Mouse (Mus musculus): ENCODE results near the gene Mphosph6. TPM values are rescaled to one million over a fixed set of nuclear protein-coding genes. Genes with fewer than 3 reads are reported as not detected.

Mphosph6 gene
- 24.7 and 26.2 TPM in 2 replicates for polyA plus RNA-seq (2012; rRNA removed)

- peak within 1 kb of the TSS; percentile 65 for H3K4me3 ChIP-seq (replicated peaks; ENCODE audit: insufficient read depth, low read depth, low read length)
- WGBS: under 1% methylated on average over 65 of the region's 65 CpGs
- peak; percentile 96 for TF ChIP-seq POLR2A (IDR thresholded peaks at IDR 0.05; ENCODE audit: borderline replicate concordance, insufficient read depth, low read length)
- no peak for TF ChIP-seq CTCF (IDR thresholded peaks at IDR 0.05; ENCODE audit: borderline replicate concordance, insufficient read depth, low read depth, low read length)
- H3K27ac ChIP-seq (ENCODE audit: insufficient read depth, low read length): peak within 1 kb of the TSS; percentile 2
- peak; percentile 95 for DNase-seq
- 0 out of 2 replicates have a peak, but pooled peaks cover 3% of the 10 kb centered on the region for H3K4me1 ChIP-seq (ENCODE audit: control insufficient read depth, insufficient read depth, low read length)
- H3K27me3 ChIP-seq (ENCODE audit: control insufficient read depth, insufficient read depth, low read length): no peaks in the 10 kb centered on the region
Measured at GRCm38 (mm10) chr8:117801443-117802298, at the start of gene Mphosph6. Gene Mphosph6, minus strand, starts transcription at chr8:117801943.

GRCm38 (mm10) chr8:117850420-117850819 lies 48.7 kb upstream of the Mphosph6 start:
- Histone ChIP-seq H3K27ac (ENCODE audit: insufficient read depth, low read length) (no peak overlapping the region), H3K4me3 (replicated peaks; ENCODE audit: insufficient read depth, low read depth, low read length) (no peak overlapping the region), H3K4me1 (ENCODE audit: control insufficient read depth, insufficient read depth, low read length) (no peaks in the 10 kb centered on the region), H3K27me3 (ENCODE audit: control insufficient read depth, insufficient read depth, low read length) (no peaks in the 10 kb centered on the region)
- no peak for TF ChIP-seq POLR2A (IDR thresholded peaks at IDR 0.05; ENCODE audit: borderline replicate concordance, insufficient read depth, low read length)
- TF ChIP-seq CTCF (IDR thresholded peaks at IDR 0.05; ENCODE audit: borderline replicate concordance, insufficient read depth, low read depth, low read length): no peak
- DNase-seq: no peak
- 80% methylated on average over 10 of the region's 10 CpGs for WGBS

GRCm38 (mm10) chr8:117847865-117848264 lies 46.1 kb upstream of the Mphosph6 start:
- 91% methylated on average over 6 of the region's 6 CpGs for WGBS
- TF ChIP-seq POLR2A (IDR thresholded peaks at IDR 0.05; ENCODE audit: borderline replicate concordance, insufficient read depth, low read length): no peak
- no peak for TF ChIP-seq CTCF (IDR thresholded peaks at IDR 0.05; ENCODE audit: borderline replicate concordance, insufficient read depth, low read depth, low read length)
- H3K4me1 ChIP-seq (ENCODE audit: control insufficient read depth, insufficient read depth, low read length): no peaks in the 10 kb centered on the region
- H3K27me3 ChIP-seq (ENCODE audit: control insufficient read depth, insufficient read depth, low read length): no peaks in the 10 kb centered on the region
- DNase-seq: no peak
- H3K27ac ChIP-seq (ENCODE audit: insufficient read depth, low read length): no peak overlapping the region
- H3K4me3 ChIP-seq (replicated peaks; ENCODE audit: insufficient read depth, low read depth, low read length): no peak overlapping the region

DNA sequence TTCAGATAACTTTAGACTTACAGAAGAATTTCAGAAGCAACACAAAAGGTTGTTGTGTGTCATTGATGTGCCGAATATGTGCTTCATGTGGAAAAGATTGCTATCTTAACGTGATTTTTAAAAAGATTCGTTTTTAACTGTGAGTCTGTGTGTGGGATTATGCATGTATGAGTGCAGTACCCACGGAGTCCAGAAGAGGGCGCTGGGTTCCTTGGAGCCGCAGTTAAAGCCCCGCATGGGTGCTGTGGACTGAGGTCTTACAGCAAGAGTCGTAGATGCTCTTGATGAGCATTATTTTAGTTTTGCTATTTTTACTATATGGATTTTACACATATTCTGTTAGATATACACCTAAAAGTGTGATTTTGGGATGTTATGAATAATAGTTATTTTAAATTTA lies 42.0 kb upstream of the Mphosph6 start:
- H3K27ac ChIP-seq (ENCODE audit: insufficient read depth, low read length): no peak overlapping the region
- no peak for DNase-seq
- 86% methylated on average over 8 of the region's 8 CpGs for WGBS
- H3K4me1 ChIP-seq (ENCODE audit: control insufficient read depth, insufficient read depth, low read length): no peaks in the 10 kb centered on the region
- no peaks in the 10 kb centered on the region for H3K27me3 ChIP-seq (ENCODE audit: control insufficient read depth, insufficient read depth, low read length)
- TF ChIP-seq POLR2A (IDR thresholded peaks at IDR 0.05; ENCODE audit: borderline replicate concordance, insufficient read depth, low read length) (no peak), CTCF (IDR thresholded peaks at IDR 0.05; ENCODE audit: borderline replicate concordance, insufficient read depth, low read depth, low read length) (no peak)
- no peak overlapping the region for H3K4me3 ChIP-seq (replicated peaks; ENCODE audit: insufficient read depth, low read depth, low read length)

DNA sequence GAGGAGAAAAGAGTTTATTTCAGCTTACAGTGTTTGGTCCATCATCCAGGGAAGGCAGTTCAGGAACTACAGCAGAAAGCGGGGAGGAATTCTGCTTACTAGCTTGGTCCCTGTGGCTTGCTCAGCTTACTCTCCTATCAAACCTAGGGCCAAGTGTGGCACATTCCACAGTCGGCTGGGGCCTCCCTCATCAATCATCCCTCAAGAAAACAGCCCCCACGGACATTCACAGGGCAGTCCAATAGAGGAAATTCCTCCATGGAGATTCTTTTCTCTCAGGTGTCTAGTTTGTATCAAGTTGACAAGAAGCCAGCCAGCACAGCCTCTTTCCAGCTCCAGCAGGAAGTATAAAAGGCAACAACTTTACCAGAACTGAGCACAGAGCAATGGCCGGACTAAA lies 11.8 kb upstream of the Mphosph6 start:
- Histone ChIP-seq H3K4me3 (replicated peaks; ENCODE audit: insufficient read depth, low read depth, low read length) (no peak overlapping the region), H3K4me1 (ENCODE audit: control insufficient read depth, insufficient read depth, low read length) (no peaks in the 10 kb centered on the region), H3K27me3 (ENCODE audit: control insufficient read depth, insufficient read depth, low read length) (no peaks in the 10 kb centered on the region), H3K27ac (ENCODE audit: insufficient read depth, low read length) (no peak overlapping the region)
- WGBS: 66% methylated on average over 4 of the region's 4 CpGs
- TF ChIP-seq POLR2A (IDR thresholded peaks at IDR 0.05; ENCODE audit: borderline replicate concordance, insufficient read depth, low read length) (no peak), CTCF (IDR thresholded peaks at IDR 0.05; ENCODE audit: borderline replicate concordance, insufficient read depth, low read depth, low read length) (no peak)
- DNase-seq: no peak

- WGBS: 91% methylated on average over 2 of the region's 2 CpGs
- H3K27ac ChIP-seq (ENCODE audit: insufficient read depth, low read length): no peak overlapping the region
- TF ChIP-seq POLR2A (IDR thresholded peaks at IDR 0.05; ENCODE audit: borderline replicate concordance, insufficient read depth, low read length) (no peak), CTCF (IDR thresholded peaks at IDR 0.05; ENCODE audit: borderline replicate concordance, insufficient read depth, low read depth, low read length) (no peak)
- no peaks in the 10 kb centered on the region for H3K27me3 ChIP-seq (ENCODE audit: control insufficient read depth, insufficient read depth, low read length)
- DNase-seq: no peak
- H3K4me1 ChIP-seq (ENCODE audit: control insufficient read depth, insufficient read depth, low read length): no peaks in the 10 kb centered on the region
- H3K4me3 ChIP-seq (replicated peaks; ENCODE audit: insufficient read depth, low read depth, low read length): no peak overlapping the region
Measured at GRCm38 (mm10) chr8:117810676-117811075, 8.9 kb upstream of the Mphosph6 start.

DNA sequence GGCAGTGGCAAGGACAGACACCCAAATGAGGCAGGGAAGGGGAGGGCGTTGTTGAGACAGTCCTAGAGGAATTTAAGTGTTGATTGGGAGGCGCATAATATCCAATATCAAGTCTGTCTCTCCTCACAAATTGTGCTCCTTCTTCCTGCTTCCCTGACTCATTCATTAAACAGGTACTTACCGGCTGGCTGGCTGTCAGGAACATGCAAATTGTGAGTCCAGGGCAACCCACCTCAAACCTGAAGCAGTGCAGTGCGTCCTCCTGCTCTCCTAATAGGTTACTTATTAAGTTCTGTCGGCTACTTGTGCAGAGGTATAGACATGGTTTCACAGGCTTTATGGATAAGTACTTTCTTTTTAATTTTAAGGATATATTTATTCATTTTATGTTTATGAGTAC lies 3.7 kb upstream of the Mphosph6 start:
- DNase-seq: no peak
- 0 out of 2 replicates have a peak, but pooled peaks cover 3% of the 10 kb centered on the region for H3K4me1 ChIP-seq (ENCODE audit: control insufficient read depth, insufficient read depth, low read length)
- no peak for TF ChIP-seq CTCF (IDR thresholded peaks at IDR 0.05; ENCODE audit: borderline replicate concordance, insufficient read depth, low read depth, low read length)
- TF ChIP-seq POLR2A (IDR thresholded peaks at IDR 0.05; ENCODE audit: borderline replicate concordance, insufficient read depth, low read length): no peak
- H3K27ac ChIP-seq (ENCODE audit: insufficient read depth, low read length): no peak overlapping the region
- H3K4me3 ChIP-seq (replicated peaks; ENCODE audit: insufficient read depth, low read depth, low read length): no peak overlapping the region
- WGBS: 88% methylated on average over 5 of the region's 5 CpGs
- no peaks in the 10 kb centered on the region for H3K27me3 ChIP-seq (ENCODE audit: control insufficient read depth, insufficient read depth, low read length)

DNA sequence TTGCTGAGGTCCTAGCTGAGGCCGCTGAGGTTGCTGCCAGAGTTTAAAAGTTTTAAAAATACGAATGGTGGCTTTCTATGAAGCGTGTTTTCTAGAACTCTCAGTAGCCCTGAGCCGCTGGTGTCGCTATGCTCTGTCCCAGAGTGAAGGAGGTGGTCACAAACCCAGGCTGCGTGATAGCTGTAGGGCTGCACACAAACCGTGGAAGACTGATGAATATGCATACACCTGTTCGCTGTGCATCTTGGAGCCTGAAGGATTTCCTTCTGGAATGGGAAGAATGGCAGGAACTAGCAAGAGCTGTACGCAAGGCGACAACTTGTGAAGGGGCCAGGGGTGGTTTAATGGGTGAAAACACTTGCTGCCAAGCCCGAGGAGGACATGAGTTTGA lies 551 bp upstream of the Mphosph6 start:
- DNase-seq: no peak
- TF ChIP-seq CTCF (IDR thresholded peaks at IDR 0.05; ENCODE audit: borderline replicate concordance, insufficient read depth, low read depth, low read length): no peak
- WGBS: 4% methylated on average over 11 of the region's 11 CpGs
- Histone ChIP-seq H3K4me1 (ENCODE audit: control insufficient read depth, insufficient read depth, low read length) (0 out of 2 replicates have a peak, but pooled peaks cover 3% of the 10 kb centered on the region), H3K27ac (ENCODE audit: insufficient read depth, low read length) (no peak overlapping the region), H3K27me3 (ENCODE audit: control insufficient read depth, insufficient read depth, low read length) (no peaks in the 10 kb centered on the region), H3K4me3 (replicated peaks; ENCODE audit: insufficient read depth, low read depth, low read length) (peak overlapping the region; percentile 65)
